Mouse (Mus musculus) embryonic fibroblast, embryonic 13.5 days (primary cell): ENCODE results near the gene Usp48. TPM values are rescaled to one million over a fixed set of nuclear protein-coding genes. Genes with fewer than 3 reads are reported as not detected.

Experiments
- H3K27ac ChIP-seq: 2 replicates; pipeline ENCODE4 v1.5.1; 2012; ENCODE audit warnings: low read length, control low read depth, inconsistent platforms; ENCODE audit not compliant: insufficient read depth
- H3K4me1 ChIP-seq: 2 replicates; pipeline ENCODE4 v1.6.1; 2011; ENCODE audit warnings: low read length; ENCODE audit not compliant: control insufficient read depth, insufficient read depth
- H3K4me3 ChIP-seq: 2 replicates; pipeline ENCODE4 v1.5.1; 2011; ENCODE audit warnings: mild to moderate bottlenecking, control low read depth, low read length; ENCODE audit not compliant: insufficient read depth
- CTCF ChIP-seq: IDR thresholded peaks from 2 replicates; pipeline ENCODE4 v1.5.1; 2011; ENCODE audit warnings: mild to moderate bottlenecking, control low read depth, low read length, moderate library complexity, borderline replicate concordance; ENCODE audit not compliant: insufficient read depth
- POLR2A ChIP-seq: IDR thresholded peaks from 2 replicates; pipeline ENCODE4 v1.6.1; 2011; ENCODE audit warnings: low read depth, mild to moderate bottlenecking, control low read depth, low read length, moderate library complexity
- polyA plus RNA-seq: library from polyadenylated mRNA; stranded (reverse); fragments of >200 nt; gene quantifications from 2 replicates; pipeline ENCODE4 v1.2.4, GENCODE M21; 2011; ENCODE audit warnings: low read depth; ENCODE audit not compliant: missing spikeins, insufficient read length

Gene Usp48
- polyA plus RNA-seq, 1 experiment: 109 TPM

DNA sequence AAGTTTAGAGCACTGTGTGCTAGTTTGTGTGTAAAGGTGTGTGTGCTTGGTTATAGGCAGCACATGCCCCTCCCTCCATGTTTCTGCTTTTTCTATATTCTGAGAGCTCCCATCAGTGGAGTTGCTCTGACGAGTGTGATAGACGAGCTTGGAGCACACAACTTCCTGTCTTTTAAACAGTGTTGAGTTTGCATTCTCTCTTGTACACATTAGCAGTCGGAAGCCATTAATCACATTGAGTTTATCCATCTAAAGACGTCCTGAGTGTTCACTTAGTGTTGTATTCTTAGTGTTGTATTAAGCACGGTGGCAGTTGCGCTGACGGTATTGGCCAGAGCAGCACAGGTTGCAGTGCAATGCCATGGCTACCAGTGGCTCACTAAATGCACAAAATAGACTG, 15.7 kb downstream of the Usp48 start:
- no peak overlapping the region for H3K4me3 ChIP-seq
- no peaks in the 10 kb centered on the region for H3K4me1 ChIP-seq
- TF ChIP-seq POLR2A (no peak), CTCF (no peak)
- no peak overlapping the region for H3K27ac ChIP-seq

- H3K27ac ChIP-seq: no peak overlapping the region
- no peak for TF ChIP-seq POLR2A
- TF ChIP-seq CTCF: no peak
- H3K4me3 ChIP-seq: no peak overlapping the region
- H3K4me1 ChIP-seq: no peaks in the 10 kb centered on the region
Observed at GRCm38 (mm10) chr4:137609702-137610101, 16.1 kb downstream of the Usp48 start.

DNA sequence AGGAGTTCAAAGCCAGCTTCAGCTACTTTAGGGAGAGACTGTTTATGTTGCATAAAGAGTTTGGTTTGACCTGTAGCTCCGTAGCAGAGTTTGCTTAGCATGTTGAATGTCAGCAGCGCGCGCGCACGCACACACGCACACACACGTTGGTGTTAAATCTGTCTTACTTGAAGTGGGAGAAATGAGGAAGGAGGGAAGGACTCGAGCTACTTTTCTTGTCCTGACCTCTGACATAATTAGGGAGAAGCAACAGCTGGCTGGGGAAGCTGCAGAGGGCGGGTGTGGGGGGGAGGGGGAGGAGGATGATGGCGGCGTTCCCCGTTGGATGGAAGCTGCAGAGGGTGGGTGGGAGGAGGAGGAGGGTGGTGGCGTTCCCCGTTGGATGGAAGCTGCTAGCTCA, 16.7 kb downstream of the Usp48 start:
- Histone ChIP-seq H3K4me1 (no peaks in the 10 kb centered on the region), H3K4me3 (no peak overlapping the region), H3K27ac (no peak overlapping the region)
- TF ChIP-seq POLR2A (no peak), CTCF (no peak)

GRCm38 (mm10) chr4:137622847-137623246, 29.3 kb downstream of the Usp48 start:
- no peak for TF ChIP-seq CTCF
- no peak for TF ChIP-seq POLR2A
- Histone ChIP-seq H3K4me1 (no peaks in the 10 kb centered on the region), H3K4me3 (no peak overlapping the region), H3K27ac (no peak overlapping the region)

GRCm38 (mm10) chr4:137627476-137628235, 34.1 kb downstream of the Usp48 start:
- Histone ChIP-seq H3K27ac (no peak overlapping the region), H3K4me1 (peaks cover 2% of the 10 kb centered on the region; the same call in 1 of the 2 replicates), H3K4me3 (no peak overlapping the region)
- TF ChIP-seq POLR2A (no peak), CTCF (no peak)

DNA sequence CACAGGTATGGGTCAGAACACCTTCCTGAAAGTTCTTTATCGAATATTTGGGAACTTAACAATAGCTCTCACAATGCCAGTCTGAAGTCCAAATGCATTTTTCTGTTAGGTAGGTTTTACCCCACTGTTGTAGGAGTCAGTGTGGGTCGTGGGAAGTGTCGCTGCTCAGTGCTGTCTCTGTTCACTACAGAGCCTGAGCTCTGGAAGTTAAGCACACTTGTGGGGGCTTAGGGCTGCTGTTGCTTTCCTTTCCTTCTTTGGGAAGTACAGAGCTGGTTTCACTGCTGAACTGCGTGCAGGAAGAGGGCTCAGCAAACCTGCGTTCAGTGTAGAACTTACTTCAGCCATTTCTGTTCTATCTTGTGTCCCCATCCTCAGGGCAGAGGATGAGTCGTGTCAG, 34.8 kb downstream of the Usp48 start:
- H3K27ac ChIP-seq: no peak overlapping the region
- TF ChIP-seq CTCF: no peak
- no peak for TF ChIP-seq POLR2A
- no peak overlapping the region for H3K4me3 ChIP-seq
- H3K4me1 ChIP-seq: peaks cover 2% of the 10 kb centered on the region; the same call in 1 of the 2 replicates

GRCm38 (mm10) chr4:137629354-137629753, 35.8 kb downstream of the Usp48 start:
- Histone ChIP-seq H3K27ac (no peak overlapping the region), H3K4me1 (peaks cover 2% of the 10 kb centered on the region; the same call in 1 of the 2 replicates), H3K4me3 (no peak overlapping the region)
- TF ChIP-seq CTCF (no peak), POLR2A (no peak)

DNA sequence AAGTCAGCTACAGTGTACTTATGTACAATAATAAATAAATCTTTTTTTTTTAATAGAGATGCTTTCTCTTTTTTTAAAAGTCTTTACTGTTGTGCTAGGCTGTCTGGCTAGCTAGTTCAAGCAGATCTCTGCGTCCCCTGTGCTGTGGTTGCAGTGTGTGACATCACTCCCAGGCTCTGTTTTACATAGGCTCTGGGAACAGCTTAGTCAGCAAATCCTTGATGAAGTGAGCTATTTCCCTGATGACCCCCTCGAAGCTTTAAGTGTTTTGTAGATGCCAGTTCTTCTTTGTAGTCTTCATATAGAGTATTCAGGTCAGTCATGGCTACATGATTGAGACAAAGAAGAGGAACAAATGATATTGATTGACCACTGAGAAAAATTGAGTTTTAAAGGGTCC, 36.6 kb downstream of the Usp48 start:
- TF ChIP-seq POLR2A: no peak
- TF ChIP-seq CTCF: no peak
- Histone ChIP-seq H3K4me1 (peaks cover 2% of the 10 kb centered on the region; the same call in 1 of the 2 replicates), H3K27ac (no peak overlapping the region), H3K4me3 (no peak overlapping the region)

- Histone ChIP-seq H3K4me3 (no peak overlapping the region), H3K27ac (no peak overlapping the region), H3K4me1 (peaks cover 2% of the 10 kb centered on the region; the same call in 1 of the 2 replicates)
- TF ChIP-seq CTCF (no peak), POLR2A (no peak)
Observed at GRCm38 (mm10) chr4:137631596-137631995, 38.0 kb downstream of the Usp48 start.

- peaks cover 2% of the 10 kb centered on the region; the same call in 1 of the 2 replicates for H3K4me1 ChIP-seq
- TF ChIP-seq POLR2A (no peak), CTCF (no peak)
- no peak overlapping the region for H3K27ac ChIP-seq
- no peak overlapping the region for H3K4me3 ChIP-seq
Observed at GRCm38 (mm10) chr4:137633394-137633793, 39.8 kb downstream of the Usp48 start.
